Mouse (Mus musculus) thymus, adult 18-20 months (tissue): ENCODE data around the gene Cacybp.

ENCODE experiments used
- DNase-seq, 2 experiments: peaks; one replicate each; pipeline ENCODE4 v3.0.0; 2022; ENCODE audit warnings: mixed read lengths in 2 of 2

Gene Cacybp

DNA sequence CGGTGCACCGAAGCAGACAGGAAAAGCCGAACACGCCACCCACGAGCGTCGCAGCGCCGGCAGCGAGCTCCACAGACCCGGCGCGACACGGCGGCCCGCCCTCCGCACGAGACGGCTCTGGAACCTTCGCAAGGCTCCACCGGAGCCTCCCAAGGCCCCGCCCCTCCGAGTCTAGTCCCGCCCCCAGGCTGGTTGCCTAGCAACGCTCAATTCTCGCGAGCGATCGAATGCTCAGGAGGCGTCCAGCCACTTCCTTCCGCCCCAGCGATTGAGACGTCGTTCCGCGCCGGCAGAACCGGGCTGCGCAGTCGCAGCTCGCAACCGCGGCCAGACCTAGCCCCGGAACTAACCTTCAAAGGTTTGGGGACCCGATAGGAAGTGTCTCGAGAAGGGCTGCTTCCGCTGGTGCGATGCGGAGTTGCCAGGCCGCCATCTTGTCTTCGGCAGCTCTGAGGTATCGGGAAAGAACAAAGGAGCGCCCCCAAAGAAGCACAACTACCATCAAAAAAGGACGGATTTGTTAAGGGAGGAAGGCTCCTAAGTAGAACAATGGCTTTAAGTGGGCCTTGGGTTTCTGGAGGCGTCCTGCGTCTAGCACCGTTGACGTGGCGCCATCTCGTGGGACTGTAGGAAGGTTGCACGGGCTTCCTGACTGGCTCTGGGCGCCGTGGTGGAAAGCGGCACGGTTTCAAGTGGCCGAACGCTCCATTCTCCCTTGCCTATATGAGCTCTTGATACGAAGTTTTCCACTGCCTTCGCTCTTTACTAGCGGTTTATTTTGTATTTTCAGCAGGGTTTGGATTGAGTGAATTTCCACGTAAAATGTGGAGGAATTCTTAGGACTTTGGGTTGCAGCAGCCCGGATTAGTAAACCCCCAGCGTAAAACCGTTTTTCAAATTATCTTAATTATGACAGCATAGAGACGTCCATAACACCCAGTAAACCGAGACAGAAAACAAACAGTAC lies at the start of gene Cacybp:
Gene Cacybp (minus strand): TSS at position 173 of the 967 bp plus-strand sequence.
- DNase-seq, result peak; percentile 100

DNA sequence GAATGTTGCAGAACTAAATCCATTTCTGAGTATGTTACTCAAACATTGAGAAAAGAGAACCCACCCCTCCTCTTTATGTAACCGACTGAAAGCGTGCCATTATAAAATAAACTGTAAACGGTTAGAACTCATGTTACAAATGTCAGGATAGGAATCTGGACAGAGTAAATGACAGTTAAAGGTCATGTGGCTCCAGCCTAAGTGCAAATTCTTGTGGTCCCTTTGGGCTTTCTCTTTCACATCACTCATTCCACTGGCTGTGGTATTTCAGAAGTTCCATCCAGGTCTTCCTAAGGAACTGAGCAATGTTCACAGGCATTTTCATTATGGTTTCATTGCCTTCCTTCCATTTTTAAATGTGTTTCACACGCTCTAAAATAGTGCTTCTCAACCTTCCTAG lies 49.7 kb upstream of the Cacybp start:
- DNase-seq, result no peak

DNA sequence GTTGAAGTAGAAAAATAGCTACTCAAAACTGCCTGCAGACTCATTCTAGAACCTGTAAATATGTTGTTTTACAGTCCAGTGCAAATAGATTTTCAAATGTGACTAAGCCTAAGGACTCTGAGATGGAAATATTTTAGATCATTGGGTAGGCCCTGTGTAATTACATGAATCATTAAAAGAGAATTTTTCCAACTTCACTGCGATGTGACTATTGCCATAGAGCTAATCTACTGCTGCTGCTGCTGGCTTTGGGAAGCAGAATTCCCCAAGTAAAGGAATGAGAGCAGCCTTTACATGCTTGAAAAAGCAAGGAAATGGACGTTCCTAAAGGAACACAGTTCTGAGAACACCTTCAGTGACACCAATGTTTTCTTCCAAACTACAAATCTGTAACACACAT lies 49.2 kb upstream of the Cacybp start:
- no peak for DNase-seq

DNA sequence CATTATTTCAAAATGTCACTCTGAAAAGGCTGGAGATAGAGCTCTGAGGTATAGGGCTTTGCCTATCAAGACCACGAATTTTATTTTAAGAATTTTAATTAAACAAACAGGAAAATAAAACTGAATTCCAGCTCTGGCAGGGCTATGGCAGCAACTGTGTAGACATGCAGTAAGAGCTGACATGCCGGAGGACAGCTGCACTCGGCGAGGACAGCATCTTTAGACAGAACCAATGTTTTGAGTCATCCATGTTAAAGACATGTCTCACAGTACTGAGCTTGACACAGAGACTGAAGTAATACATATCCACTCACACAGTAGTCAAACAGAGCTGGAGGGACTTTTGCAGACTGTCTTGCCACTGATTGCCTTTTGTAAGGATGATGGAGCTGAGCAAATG lies 47.9 kb upstream of the Cacybp start:
- no peak for DNase-seq

DNA sequence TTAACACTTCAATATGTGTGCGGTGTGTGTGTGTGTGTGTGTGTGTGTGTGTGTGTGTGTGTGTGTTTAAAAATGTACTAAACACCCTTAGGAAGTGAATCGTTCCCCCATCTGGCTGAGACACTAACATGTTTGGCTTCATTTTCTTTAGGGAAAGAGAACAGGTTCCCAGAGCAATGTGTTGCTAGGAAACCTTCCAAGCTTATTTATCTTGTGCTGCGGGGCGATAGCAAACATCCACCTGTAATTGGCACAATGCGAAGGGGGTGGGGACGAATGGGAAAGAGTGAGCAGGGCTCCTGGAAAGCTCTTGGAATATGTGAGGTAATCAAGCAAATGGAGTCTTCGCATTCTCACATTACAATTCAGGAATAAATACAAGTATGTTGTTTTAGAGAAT lies 47.2 kb upstream of the Cacybp start:
- DNase-seq, result no peak

DNA sequence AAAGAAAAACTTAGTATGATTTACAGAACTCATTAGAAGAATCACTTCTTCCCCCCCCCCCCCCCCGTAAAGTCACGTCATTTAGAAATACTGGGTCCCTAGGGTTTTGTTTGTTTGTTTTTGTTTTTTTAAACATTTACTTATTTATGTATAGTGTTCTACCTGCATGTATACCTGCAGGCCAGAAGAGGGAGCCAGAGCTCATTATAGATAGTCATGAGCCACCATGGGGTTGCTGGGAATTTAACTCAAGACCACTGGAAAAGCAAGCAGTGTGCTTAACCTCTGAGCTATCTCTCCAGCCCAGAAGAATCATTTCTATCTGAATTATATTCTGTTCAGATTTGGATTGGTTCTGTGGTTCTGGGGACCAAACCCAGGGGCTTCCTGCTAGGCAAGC lies 40.4 kb upstream of the Cacybp start:
- no peak for DNase-seq

DNA sequence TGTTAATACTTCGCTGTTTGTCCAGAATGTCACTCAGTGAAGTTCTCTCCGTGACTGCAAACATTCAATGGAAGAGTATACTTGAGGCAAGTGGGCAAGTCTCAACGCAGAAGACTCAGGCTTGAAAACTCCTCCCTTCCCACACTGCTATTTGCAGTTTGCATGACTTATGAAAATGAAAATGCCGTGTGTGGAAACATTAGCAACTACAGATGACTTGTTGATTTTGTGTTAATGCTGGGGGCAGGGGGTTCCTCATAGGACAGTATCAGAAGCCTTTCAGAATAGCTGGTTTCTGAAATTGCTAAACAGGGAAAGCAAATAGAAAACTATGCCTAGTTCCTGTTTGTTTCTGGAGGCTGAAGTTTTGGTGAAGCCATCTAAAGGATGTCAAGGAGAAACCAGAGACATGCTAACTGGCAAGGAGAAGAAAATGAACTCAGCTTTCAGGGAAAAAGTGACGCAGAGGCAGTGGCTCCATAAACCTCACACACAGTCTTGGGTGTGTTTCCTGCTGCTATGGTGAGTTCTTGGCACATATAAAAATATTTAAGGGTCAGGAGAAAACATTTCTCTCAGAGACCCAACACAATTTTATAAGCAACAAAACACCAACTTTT lies 38.8 kb upstream of the Cacybp start:
- DNase-seq, result no peak

DNA sequence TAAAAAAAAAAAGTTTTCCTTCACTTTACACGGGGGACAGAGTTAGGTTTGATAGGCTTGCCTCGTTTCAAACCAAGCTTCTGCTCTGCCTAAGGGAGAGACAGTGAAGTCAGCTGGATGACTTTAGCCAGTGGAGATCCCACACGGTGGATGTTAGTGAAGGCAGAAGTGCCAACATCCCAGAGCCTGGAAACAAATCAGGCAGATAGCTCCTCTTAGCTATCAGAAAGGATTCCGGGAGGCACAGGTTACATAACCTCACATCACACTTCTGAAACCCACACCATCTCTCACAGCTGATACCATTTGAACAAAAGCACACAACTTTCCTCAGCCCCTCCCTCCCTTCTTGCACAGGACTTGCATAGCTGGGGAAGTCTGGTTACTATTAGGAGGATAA lies 38.1 kb upstream of the Cacybp start:
- no peak for DNase-seq

DNA sequence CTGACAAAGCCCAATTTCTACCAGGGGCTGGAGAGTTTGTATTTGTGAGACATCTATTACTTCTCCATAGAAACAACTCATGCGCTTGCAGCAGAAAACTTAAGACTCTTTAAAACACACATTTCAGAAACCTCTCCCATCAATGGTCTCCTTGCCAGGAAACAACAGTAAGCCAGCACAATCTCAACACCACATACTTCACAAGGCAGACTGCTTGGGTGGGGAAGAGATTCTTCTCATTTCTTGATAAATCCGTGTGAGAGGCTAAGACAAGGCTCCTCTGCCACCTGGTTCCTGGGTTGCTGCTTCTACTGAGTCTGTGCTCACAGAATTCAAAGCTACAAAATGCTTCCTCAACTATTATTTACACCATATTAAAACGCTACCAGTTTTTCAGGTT lies 37.1 kb upstream of the Cacybp start:
- no peak for DNase-seq

DNA sequence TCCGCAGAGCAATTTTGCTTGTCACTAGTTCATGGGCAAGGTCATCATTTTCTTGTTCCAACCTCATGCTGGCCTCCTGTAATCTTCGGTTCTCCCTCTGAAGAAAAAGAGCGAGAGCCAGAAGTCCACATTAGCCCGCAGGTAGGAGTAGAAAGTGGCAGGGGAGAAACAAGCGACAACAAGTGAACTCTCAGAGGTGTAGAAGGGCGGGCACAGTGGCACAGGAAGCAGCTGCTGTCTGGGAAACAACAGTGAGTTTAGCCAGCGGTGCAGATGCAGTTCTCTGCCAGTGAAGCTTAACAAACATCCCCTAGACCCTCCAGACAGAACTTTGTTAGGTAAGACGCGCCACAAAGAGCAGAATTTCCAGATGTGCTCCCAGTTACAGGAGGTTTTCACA lies 34.8 kb upstream of the Cacybp start:
- peak; percentile 39 to 56 for DNase-seq

DNA sequence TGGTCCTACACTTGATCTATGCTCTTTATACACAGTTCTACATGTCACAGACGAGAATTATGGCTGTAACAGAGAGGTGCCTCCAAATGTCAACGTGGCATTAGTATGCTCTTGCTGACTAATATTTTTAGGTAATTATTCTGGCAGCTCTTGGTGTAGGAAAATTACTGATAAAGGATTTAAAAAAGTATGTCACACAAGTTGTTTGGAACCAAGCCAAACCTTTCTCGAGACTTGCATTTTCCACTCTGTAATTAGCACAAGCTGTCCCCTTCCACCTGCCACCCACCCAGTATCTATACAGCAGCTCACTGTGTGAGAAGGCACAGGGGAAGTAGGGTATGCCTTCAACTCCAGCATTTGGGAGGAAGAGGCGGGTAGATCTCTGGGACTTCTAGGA lies 34.2 kb upstream of the Cacybp start:
- no peak for DNase-seq

DNA sequence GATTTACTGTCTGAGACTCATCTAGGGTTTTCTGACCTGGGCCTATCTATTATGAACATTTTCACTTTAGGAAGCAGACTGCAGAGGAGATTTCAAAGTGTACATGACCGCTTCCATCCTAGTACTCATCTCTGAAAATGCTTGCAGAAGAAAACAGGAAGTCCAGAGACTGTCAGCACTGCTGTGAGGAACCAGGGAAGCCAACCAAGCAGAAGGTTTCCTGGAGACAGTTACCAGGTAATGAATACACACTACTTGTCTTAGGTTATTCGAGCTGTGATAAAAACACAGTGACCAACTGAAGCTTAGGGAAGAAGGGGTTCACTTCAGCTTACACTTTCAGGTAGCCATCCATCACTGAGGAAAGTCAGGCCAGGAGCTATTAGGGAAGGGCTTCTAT lies 33.3 kb upstream of the Cacybp start:
- DNase-seq, result no peak

DNA sequence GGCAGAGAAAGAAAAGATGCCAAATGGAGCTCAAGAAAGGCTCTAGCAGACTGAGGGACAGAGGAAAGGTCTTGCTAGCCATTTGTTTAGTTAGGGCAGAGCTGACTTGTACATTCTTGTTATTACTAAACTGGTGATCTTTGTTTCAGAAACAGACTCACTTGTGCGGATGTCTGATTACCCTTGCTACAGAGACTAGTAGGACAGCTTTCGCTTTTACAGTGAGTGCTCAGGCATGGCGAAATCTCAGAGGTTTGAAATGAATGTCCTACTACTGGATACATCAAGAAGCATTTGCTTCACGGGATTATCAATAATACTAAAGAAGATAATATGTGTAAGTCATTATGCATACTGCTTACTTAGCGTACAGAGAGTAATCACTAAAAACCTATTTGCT lies 32.0 kb upstream of the Cacybp start:
- DNase-seq, result no peak

DNA sequence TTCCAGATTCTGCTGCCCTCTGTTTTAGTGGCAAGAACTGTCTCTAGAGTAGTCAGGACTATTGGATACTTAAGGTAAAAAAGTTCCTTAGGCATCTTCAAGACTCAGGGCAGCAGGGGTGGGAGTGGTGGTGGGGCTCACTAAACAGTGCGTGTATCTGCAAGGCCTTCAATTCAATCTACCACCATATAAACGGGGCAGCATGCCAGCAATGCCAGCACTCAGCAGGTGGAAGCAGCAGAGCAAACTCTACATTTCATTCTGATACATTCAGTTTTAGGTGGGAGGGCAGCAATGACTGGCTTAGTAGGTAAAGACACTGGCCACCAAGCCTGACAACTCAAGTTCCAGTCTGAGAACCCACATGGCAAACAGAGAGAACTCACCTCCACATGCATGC lies 27.4 kb upstream of the Cacybp start:
- no peak for DNase-seq

DNA sequence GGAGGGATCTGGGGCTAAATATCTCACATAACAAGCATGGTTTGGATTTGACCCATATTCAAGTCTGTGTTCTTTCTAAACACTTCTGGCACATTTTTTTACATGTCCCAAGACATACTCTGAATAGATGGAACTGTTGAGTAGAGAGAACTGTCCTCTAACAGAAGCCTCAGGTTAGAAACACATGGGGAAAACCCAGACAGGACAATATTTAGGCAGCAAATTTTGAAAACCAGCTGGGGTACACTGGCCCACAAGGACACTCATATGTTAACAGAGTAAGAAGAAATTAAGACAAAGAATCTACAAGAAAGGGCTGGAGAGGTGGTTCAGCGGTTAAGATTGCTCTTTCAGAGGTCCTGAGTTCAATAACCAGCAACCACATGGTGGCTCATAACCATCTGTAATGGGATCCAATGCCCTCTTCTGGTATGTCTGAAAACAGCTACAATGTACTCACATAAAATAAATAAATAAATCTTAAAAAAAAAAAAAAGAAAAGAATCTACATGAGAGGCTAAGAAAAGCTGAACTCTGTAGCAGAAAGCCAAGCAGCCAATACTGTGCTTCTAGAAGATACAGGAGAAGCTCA lies 26.3 kb upstream of the Cacybp start:
- DNase-seq, result no peak

DNA sequence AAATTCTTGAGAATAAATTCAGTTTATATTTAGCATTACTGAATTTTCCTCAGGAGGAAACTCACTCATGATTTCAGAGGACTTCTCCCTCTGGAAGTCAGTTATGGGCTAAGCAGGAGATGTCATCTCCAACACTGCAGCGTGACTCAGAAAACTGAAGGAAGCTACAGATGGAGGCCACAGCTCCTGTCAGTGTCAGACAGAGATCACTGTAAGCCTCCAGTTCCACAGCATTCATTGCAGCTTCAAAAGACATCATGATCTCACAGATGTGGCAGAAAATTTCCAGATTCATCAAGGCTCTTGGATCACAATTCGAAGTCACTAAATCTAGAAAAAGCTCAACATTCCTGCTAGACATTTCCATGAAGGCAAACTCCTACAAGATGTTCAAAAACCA lies 25.3 kb upstream of the Cacybp start:
- DNase-seq, result no peak

DNA sequence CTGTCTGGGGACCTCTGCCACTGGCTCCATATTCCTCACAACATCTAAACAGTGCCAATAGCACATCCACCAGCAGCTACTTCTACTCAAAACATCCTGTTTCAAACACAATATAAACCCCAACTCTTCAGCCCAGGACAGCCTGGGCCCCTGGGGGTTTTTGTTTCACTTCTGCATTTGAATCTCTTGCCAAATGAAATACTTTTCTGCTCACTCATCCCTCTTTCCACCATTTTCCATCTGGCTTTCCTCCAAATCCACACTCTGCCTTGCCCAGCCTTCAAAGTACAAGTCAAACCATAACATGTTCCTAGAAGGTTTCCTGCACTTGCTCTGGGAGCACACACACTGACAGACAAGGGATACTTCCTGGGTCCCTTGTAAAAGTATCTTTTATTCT lies 21.2 kb upstream of the Cacybp start:
- no peak for DNase-seq

DNA sequence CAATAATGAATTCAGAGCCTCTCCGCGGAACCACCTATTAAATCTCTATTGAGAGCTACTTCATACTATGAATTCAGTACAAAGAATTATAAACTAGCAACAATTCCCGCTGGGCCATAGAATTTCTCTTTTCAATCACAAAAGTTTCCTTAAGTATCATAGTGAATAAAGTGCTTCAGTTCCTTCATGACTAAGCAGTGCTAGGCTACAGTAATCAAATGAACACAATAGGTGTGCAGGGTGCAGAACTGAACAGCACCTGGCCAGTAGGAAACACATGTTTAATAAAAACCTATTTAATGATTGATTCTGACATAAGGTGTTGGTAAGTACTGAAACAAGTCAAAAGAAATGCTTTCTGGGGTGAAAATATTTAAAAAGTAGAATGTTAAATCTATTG lies 19.4 kb upstream of the Cacybp start:
- no peak for DNase-seq

DNA sequence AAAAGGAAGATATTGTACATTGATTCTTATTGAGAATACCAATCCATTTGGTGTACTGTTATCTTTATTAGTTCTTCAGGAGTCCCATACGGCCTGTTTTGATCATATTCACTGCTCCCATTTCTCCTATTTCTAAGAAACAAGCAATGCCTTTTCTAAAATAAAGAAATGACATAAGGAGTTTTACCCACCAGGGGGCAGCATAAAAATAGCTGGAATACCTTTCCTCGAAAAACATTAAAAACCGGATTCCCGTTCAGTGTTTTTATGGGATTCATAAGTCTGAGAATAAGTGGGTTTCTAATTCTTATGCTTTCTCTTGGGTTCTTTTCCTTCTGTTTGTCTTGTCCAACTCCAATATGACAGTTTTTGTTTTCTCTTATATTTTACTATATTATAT lies 18.3 kb upstream of the Cacybp start:
- DNase-seq, result no peak

DNA sequence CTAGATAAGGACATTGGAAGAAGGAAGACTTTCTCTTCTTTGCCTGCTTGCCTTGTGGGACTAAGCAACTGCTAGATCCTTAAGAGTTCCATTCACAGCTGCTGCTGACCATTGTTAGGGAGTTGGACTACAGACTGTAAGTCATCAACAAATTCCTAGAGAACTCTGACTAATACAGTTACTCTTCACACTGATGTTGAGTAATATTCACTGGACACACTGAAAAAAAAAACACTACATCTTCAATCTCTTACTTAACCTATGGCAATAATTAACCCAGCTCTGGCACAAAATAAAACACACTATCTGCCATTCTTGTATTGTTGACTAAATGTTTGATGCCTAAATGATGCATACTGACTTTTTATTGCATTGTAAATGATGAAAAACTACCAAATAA lies 15.2 kb upstream of the Cacybp start:
- DNase-seq, result no peak

DNA sequence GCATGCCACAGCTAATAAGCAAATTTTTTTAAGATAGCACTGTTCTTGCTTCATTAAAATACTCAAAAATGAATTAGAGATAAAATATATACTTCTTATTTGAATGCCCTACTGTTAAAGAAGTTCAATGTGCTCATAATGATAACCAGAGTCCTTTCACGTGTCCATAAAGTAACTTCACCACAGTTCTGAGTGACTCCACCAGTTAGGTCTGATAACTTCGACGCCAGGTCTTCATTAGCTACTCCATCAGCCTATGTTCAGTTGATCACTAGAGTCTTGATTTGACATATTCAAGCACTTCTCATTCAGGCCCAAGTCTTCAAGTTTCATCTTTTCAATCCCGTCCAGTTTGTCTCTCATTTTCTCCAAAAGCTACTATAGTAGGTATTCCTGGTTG lies 14.5 kb upstream of the Cacybp start:
- DNase-seq, result no peak

DNA sequence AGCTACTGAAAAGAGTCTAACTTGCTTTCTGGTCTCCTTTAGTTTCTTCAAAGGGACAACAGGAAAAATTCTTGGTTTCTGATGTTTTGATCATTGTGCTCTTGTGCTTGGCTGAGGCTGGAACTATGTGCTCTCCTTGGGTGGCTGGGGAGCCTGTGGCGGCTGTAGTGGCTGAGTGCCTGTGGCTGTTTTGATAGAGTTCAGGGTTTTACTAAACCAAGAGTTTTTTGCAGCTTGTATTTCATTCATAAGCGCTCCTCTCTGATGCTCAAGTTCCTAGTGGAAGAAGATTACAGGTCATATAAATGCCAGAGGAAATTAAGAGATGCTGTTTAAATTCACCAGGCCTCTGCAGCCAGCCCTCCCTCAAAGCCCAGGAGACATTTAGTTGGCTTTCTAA lies 11.4 kb upstream of the Cacybp start:
- DNase-seq, result no peak

DNA sequence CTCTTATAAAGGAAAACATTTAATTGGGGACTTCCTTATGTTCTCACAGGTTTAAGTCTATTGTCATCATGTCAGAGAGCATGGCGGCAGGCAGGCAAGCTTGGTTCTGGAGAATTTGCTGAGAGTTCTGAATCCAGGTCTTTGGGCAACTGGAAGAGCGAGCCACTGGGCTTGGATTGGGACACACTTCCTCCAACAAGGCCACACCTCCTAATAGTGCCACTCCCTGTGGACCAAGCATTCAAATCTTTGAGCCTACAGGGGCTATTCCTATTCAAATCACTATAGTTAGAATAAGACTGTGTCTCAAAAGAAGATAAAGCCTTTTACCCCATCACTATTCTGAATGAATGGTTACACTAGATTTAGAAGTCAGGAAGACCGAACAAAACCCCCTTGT lies 5.2 kb upstream of the Cacybp start:
- no peak for DNase-seq

DNA sequence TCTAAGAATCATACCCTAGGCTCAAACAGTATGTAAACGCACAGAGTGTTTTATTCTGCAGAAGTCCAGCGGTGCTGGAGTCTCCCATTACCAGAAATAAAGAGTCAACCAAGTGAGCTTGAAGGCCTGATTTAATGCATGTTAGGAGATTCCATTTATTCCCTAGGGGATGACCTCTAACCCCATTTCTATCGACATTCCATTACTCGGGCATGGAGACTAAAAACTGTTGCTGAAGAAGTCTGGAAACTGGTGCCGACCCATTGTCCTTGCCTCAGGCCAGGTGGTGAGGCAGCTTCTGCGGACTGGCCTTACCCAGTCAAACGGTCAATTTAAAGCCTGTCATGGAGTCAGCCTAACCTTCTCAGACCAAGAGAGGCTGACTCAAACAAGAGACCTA lies 1.5 kb upstream of the Cacybp start:
- DNase-seq, result no peak
